Mouse (Mus musculus) B cell, adult 2 months (primary cell): ENCODE results near the gene Tmem251.

Source experiments
- DNase-seq, 2 experiments: peaks; one replicate each; pipeline ENCODE4 v3.0.0; 2022

Tmem251 gene

GRCm38 (mm10) chr12:102743589-102744574 lies at the start of gene Tmem251, which contains the start of gene Moap1:
TSS of gene Tmem251 (plus strand) at chr12:102743762.
TSS of gene Moap1 (minus strand) at chr12:102743661.
- DNase-seq, result peak; percentile 92

- DNase-seq, result no peak
Measured at GRCm38 (mm10) chr12:102695369-102696239, 48.0 kb upstream of the Tmem251 start.

GRCm38 (mm10) chr12:102696635-102697354 lies 46.8 kb upstream of the Tmem251 start:
- no peak for DNase-seq

GRCm38 (mm10) chr12:102697381-102697780 lies 46.2 kb upstream of the Tmem251 start:
- DNase-seq, result no peak

- DNase-seq, result no peak
Measured at GRCm38 (mm10) chr12:102698089-102698684, 45.4 kb upstream of the Tmem251 start.

- no peak for DNase-seq
Measured at GRCm38 (mm10) chr12:102699156-102699555, 44.4 kb upstream of the Tmem251 start.

- DNase-seq, result no peak
Measured at GRCm38 (mm10) chr12:102700453-102700852, 43.1 kb upstream of the Tmem251 start.

GRCm38 (mm10) chr12:102701691-102702207 lies 41.8 kb upstream of the Tmem251 start:
- DNase-seq, result no peak

GRCm38 (mm10) chr12:102702356-102703110 lies 41.0 kb upstream of the Tmem251 start:
- peak; percentile 90 to 94 for DNase-seq

- DNase-seq, result no peak
Measured at GRCm38 (mm10) chr12:102703111-102703412, 40.5 kb upstream of the Tmem251 start.

GRCm38 (mm10) chr12:102703441-102703840 lies 40.1 kb upstream of the Tmem251 start:
- peak in 1 of 2 experiments; percentile 22 for DNase-seq

GRCm38 (mm10) chr12:102703921-102704408 lies 39.6 kb upstream of the Tmem251 start:
- DNase-seq, result peak; percentile 26 to 35

- peak; percentile 51 to 58 for DNase-seq
Measured at GRCm38 (mm10) chr12:102704457-102705198, 38.9 kb upstream of the Tmem251 start, which contains the start of gene Itpk1. TSS of gene Itpk1 (minus strand) at chr12:102704930.

GRCm38 (mm10) chr12:102705216-102705871 lies 38.2 kb upstream of the Tmem251 start:
- DNase-seq, result peak; percentile 95 to 96

- no peak for DNase-seq
Measured at GRCm38 (mm10) chr12:102705906-102706640, 37.5 kb upstream of the Tmem251 start.

- no peak for DNase-seq
Measured at GRCm38 (mm10) chr12:102706833-102707463, 36.6 kb upstream of the Tmem251 start.

GRCm38 (mm10) chr12:102708220-102708619 lies 35.3 kb upstream of the Tmem251 start:
- DNase-seq, result no peak

GRCm38 (mm10) chr12:102709896-102710295 lies 33.7 kb upstream of the Tmem251 start:
- DNase-seq, result no peak
